Mouse (Mus musculus): ENCODE measurements around the gene Fam19a4. TPM values are rescaled to one million over a fixed set of nuclear protein-coding genes. Genes with fewer than 3 reads are reported as not detected.

Fam19a4 gene
- polyA plus RNA-seq (2012; rRNA removed): 1.1 and 1.5 TPM in 2 replicates

GRCm38 (mm10) chr6:97060074-97060681 is at the start of gene Fam19a4:
Gene Fam19a4, minus strand, starts transcription at chr6:97060413.

Other genes starting within 250 kb of the Fam19a4 start
- 7.3 and 12.7 TPM in 2 replicates for gene Eogt, start 88.8 kb upstream of the Fam19a4 start, polyA plus RNA-seq (2012; rRNA removed)
- gene Tmf1, start 118.7 kb upstream of the Fam19a4 start, polyA plus RNA-seq (2012; rRNA removed): 9.2 and 9.7 TPM in 2 replicates
- gene Uba3, start 145.2 kb upstream of the Fam19a4 start, polyA plus RNA-seq (2012; rRNA removed): 84.6 and 102 TPM in 2 replicates
- 45.5 and 61.6 TPM in 2 replicates for gene Arl6ip5, start 150.3 kb upstream of the Fam19a4 start, polyA plus RNA-seq (2012; rRNA removed)
- gene Lmod3, start 192.3 kb upstream of the Fam19a4 start, polyA plus RNA-seq (2012; rRNA removed): 0.53 and 2.4 TPM in 2 replicates